Mouse (Mus musculus) stomach, embryonic 15.5 days (tissue): ENCODE results near the gene Rgs6. TPM values are rescaled to one million over a fixed set of nuclear protein-coding genes. Genes with fewer than 3 reads are reported as not detected.
A peak's percentile ranks its signal among the peaks of the same experiment; 100 is the strongest.

Experiments
- ATAC-seq: fragments of 200-750 bp; cut with Nextera tagmentation; 2 replicates; pipeline ENCODE4 v1.8.0; 2017; ENCODE audit warnings: low read depth, moderate number of reproducible peaks, moderate TSS enrichment; ENCODE audit not compliant: insufficient read depth, low FRiP score
- H3K27ac ChIP-seq: fragments of 300-500 bp; sonication (generic); 2 replicates; pipeline ENCODE4 v1.5.1; 2015; ENCODE audit warnings: mild to moderate bottlenecking, inconsistent platforms
- H3K27me3 ChIP-seq: fragments of 300-500 bp; sonication (generic); replicated peaks from 2 replicates; pipeline ENCODE4 v1.6.1; 2015; ENCODE audit warnings: inconsistent platforms
- H3K36me3 ChIP-seq: fragments of 300-500 bp; sonication (generic); 2 replicates; pipeline ENCODE4 v1.6.1; 2015; ENCODE audit warnings: inconsistent platforms
- H3K4me1 ChIP-seq: fragments of 300-500 bp; sonication (generic); 2 replicates; pipeline ENCODE4 v1.6.1; 2015; ENCODE audit warnings: inconsistent platforms
- H3K4me2 ChIP-seq: fragments of 300-500 bp; sonication (generic); 2 replicates; pipeline ENCODE4 v1.6.1; 2015; ENCODE audit warnings: mild to moderate bottlenecking, inconsistent platforms
- H3K4me3 ChIP-seq: fragments of 300-500 bp; sonication (generic); replicated peaks from 2 replicates; pipeline ENCODE4 v1.5.1; 2015; ENCODE audit warnings: inconsistent platforms
- H3K9ac ChIP-seq: fragments of 300-500 bp; sonication (generic); 2 replicates; pipeline ENCODE4 v1.6.1; 2015; ENCODE audit warnings: inconsistent platforms
- H3K9me3 ChIP-seq: fragments of 300-500 bp; sonication (generic); 2 replicates; pipeline ENCODE4 v1.6.1; 2016; ENCODE audit warnings: inconsistent platforms
- WGBS: fragments of 180-500 bp; shearing (Covaris S2); methylation state at CpG from one replicate; pipeline ENCODE4 v1.1.7; 2015; 5-methylcytosine and 5-hydroxymethylcytosine counted together
- polyA plus RNA-seq: library from polyadenylated mRNA; unstranded; fragments of >200 nt; fragmentation: Nextera tagmentation; extraction: Ambion mirVana; gene quantifications from 2 replicates; pipeline ENCODE4 v1.2.1, GENCODE M21; 2015

The Rgs6 gene
- polyA plus RNA-seq, 1 experiment from 2014 or later = 2.0 TPM

- ATAC-seq = no peak; the same call in 1 of the 2 replicates
- H3K9me3 ChIP-seq = no peaks in the 10 kb centered on the region
- WGBS = 42% methylated on average over 7 of the region's 7 CpGs
- 0 out of 2 replicates have a peak, but pooled peaks cover 3% of the 10 kb centered on the region for H3K4me1 ChIP-seq
- H3K4me3 ChIP-seq = no peak overlapping the region
- H3K27me3 ChIP-seq = no peaks in the 10 kb centered on the region
- peak overlapping the region; percentile 26; the same call in 1 of the 2 replicates for H3K27ac ChIP-seq
- no peaks in the 10 kb centered on the region for H3K36me3 ChIP-seq
- H3K9ac ChIP-seq = no peak overlapping the region
- no peak overlapping the region; the same call in 1 of the 2 replicates for H3K4me2 ChIP-seq
Measured at GRCm38 (mm10) chr12:82664598-82664997, 76.5 kb downstream of the Rgs6 start.

DNA sequence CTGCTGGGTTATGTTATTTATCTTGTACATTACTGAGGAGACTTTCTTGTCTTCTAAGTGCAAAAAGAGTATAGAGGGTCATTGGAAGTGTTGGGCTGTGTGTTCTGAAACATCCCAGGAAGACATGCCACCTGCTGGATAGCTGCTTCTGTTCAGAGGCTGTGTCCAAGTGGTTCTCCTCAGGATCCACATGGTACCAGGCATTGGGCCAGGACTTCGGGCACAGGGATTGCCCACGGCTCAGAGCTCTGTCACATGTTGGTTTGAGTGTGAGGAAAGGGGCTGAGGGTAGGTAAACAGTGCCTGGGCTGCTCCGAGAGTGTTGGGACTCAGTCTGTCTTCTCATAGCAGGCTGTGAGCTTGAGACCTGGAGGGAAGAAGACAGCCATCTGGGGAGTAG lies 79.3 kb downstream of the Rgs6 start:
- Histone ChIP-seq H3K27ac (no peak overlapping the region), H3K4me1 (0 out of 2 replicates have a peak, but pooled peaks cover 3% of the 10 kb centered on the region), H3K9ac (no peak overlapping the region), H3K4me2 (no peak overlapping the region), H3K36me3 (no peaks in the 10 kb centered on the region), H3K9me3 (no peaks in the 10 kb centered on the region), H3K27me3 (no peaks in the 10 kb centered on the region), H3K4me3 (no peak overlapping the region)
- ATAC-seq = no peak
- WGBS = 67% methylated on average over 3 of the region's 3 CpGs

DNA sequence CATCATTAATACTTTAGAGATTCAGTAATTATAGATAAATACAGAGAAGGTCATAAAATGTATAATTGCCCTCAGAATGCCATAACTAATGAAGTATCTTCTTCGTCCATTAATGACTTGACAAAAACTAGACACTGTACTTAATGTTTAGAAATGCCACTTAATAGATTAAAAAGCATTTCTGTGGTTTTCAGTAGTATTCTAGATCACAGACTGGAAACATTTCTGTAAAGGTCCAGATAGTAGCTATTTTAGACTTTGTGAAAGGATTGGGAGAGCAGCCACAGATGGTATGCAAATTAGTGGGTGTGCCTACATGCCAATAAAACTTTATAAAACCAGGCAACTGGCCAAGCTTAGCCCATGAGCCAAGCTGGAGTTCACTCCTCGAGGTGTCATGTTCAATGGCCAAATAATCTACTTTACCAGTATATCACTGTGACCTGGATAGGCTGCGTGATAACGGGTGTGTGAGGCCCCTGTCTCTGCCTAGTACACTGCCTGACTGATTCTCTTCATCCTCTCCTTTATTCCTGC lies 82.2 kb downstream of the Rgs6 start:
- Histone ChIP-seq H3K9me3 (no peaks in the 10 kb centered on the region), H3K27me3 (no peaks in the 10 kb centered on the region), H3K4me2 (no peak overlapping the region), H3K4me1 (no peaks in the 10 kb centered on the region), H3K27ac (no peak overlapping the region), H3K4me3 (no peak overlapping the region), H3K9ac (no peak overlapping the region), H3K36me3 (no peaks in the 10 kb centered on the region)
- WGBS = 67% methylated on average over 4 of the region's 4 CpGs
- no peak for ATAC-seq

- no peaks in the 10 kb centered on the region for H3K4me1 ChIP-seq
- no peak overlapping the region for H3K27ac ChIP-seq
- H3K27me3 ChIP-seq = no peaks in the 10 kb centered on the region
- H3K9me3 ChIP-seq = no peaks in the 10 kb centered on the region
- WGBS = 87% methylated on average over 5 of the region's 5 CpGs
- no peak overlapping the region for H3K4me2 ChIP-seq
- no peaks in the 10 kb centered on the region for H3K36me3 ChIP-seq
- no peak overlapping the region for H3K9ac ChIP-seq
- no peak overlapping the region for H3K4me3 ChIP-seq
- no peak for ATAC-seq
Measured at GRCm38 (mm10) chr12:82671591-82671990, 83.5 kb downstream of the Rgs6 start.

GRCm38 (mm10) chr12:82675137-82675536 lies 87.0 kb downstream of the Rgs6 start:
- no peak overlapping the region for H3K4me2 ChIP-seq
- 68% methylated on average over 4 of the region's 4 CpGs for WGBS
- no peak overlapping the region for H3K9ac ChIP-seq
- no peaks in the 10 kb centered on the region for H3K27me3 ChIP-seq
- H3K4me3 ChIP-seq = no peak overlapping the region
- ATAC-seq = no peak
- no peak overlapping the region for H3K27ac ChIP-seq
- no peaks in the 10 kb centered on the region for H3K36me3 ChIP-seq
- no peaks in the 10 kb centered on the region for H3K4me1 ChIP-seq
- no peaks in the 10 kb centered on the region for H3K9me3 ChIP-seq

DNA sequence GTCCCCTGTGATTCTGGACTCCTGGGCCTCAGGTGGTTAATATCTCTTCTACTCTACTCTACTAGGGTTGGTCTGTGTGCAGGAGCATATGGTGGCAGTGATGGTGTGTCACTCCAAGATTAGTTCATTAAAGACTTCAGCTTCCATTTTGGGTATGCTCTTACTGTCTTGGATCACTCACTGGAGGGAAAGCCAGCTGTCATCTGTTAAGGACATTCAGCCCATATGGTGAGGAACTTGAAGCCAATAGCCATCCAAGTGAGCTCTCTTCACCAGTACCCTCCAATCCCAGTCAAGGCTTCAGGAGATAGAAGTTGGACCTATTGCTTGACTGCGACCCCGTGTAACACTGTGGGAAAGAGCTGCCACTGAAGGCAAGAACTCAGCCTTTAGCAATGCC lies 98.9 kb downstream of the Rgs6 start:
- no peak overlapping the region for H3K4me2 ChIP-seq
- no peak overlapping the region for H3K4me3 ChIP-seq
- no peaks in the 10 kb centered on the region for H3K9me3 ChIP-seq
- no peaks in the 10 kb centered on the region for H3K4me1 ChIP-seq
- no peak for ATAC-seq
- 80% methylated on average over 2 of the region's 2 CpGs for WGBS
- no peaks in the 10 kb centered on the region for H3K27me3 ChIP-seq
- H3K9ac ChIP-seq = no peak overlapping the region
- H3K36me3 ChIP-seq = no peaks in the 10 kb centered on the region
- H3K27ac ChIP-seq = no peak overlapping the region

DNA sequence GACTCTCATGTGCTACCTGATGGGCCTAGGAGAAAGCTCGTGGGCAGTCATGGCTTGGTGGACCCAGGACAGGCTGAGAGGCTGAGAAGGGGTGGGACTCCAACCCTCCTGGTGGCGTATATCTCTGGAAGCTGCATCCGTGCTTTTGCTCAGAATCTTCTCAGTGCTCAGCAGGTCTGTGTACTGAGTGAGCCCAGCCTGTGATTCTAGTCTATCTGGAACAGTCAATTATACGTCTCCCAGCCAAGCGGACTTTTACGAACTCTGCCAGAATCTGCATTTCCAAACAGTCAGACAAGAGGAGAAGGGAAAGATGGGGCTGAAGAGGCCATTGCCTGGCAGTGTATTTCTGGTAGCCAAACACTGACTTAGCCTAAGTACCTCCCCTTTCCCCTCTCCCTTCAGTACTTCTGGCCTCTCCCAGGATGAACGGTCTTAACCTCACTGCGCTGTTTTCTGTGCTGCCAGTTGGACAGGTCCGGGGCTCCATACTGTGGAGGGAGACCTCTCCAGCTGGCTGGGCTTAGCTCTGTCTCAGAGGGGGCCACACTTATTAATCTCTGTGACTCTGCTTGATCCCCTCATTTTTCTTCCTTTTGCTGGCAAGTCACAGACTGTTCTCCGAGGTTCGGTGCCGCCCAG lies 110.9 kb downstream of the Rgs6 start:
- no peak overlapping the region for H3K4me2 ChIP-seq
- H3K36me3 ChIP-seq = no peaks in the 10 kb centered on the region
- no peak for ATAC-seq
- H3K27ac ChIP-seq = no peak overlapping the region
- no peaks in the 10 kb centered on the region for H3K9me3 ChIP-seq
- WGBS = 48% methylated on average over 12 of the region's 12 CpGs
- H3K4me1 ChIP-seq = no peaks in the 10 kb centered on the region
- no peaks in the 10 kb centered on the region for H3K27me3 ChIP-seq
- no peak overlapping the region for H3K9ac ChIP-seq
- H3K4me3 ChIP-seq = no peak overlapping the region

GRCm38 (mm10) chr12:82699528-82699905 lies 111.4 kb downstream of the Rgs6 start:
- WGBS = 67% methylated on average over 3 of the region's 3 CpGs
- H3K4me3 ChIP-seq = no peak overlapping the region
- no peak overlapping the region for H3K27ac ChIP-seq
- H3K4me1 ChIP-seq = no peaks in the 10 kb centered on the region
- H3K36me3 ChIP-seq = no peaks in the 10 kb centered on the region
- no peak overlapping the region for H3K9ac ChIP-seq
- no peaks in the 10 kb centered on the region for H3K27me3 ChIP-seq
- ATAC-seq = no peak
- H3K4me2 ChIP-seq = no peak overlapping the region
- no peaks in the 10 kb centered on the region for H3K9me3 ChIP-seq

- Histone ChIP-seq H3K4me2 (no peak overlapping the region), H3K4me3 (no peak overlapping the region), H3K27ac (no peak overlapping the region), H3K9me3 (no peaks in the 10 kb centered on the region), H3K9ac (no peak overlapping the region), H3K27me3 (no peaks in the 10 kb centered on the region), H3K4me1 (no peaks in the 10 kb centered on the region), H3K36me3 (no peaks in the 10 kb centered on the region)
- ATAC-seq = no peak
- 80% methylated on average over 10 of the region's 10 CpGs for WGBS
Measured at GRCm38 (mm10) chr12:82700241-82700640, 112.1 kb downstream of the Rgs6 start.

DNA sequence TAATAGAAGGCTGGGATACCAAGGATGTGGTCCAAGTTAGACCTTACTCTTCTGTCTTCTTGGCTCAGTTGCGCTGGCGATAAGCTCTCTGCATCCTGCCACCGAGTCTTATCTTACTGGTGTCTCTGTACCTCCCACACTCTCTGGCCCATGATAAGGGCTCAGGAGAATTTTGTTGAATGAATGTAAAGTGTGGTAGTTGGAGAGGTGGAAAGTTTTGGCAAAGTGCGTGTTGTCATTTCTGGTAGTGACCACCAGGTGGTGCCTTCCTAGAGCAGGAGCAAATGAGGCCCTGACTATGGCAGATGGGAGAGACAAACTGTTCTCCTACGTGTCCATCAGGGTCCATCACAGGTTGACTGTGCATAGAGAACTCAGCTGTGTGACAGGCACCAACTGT lies 112.7 kb downstream of the Rgs6 start:
- Histone ChIP-seq H3K9ac (no peak overlapping the region), H3K36me3 (no peaks in the 10 kb centered on the region), H3K4me3 (no peak overlapping the region), H3K9me3 (no peaks in the 10 kb centered on the region), H3K4me1 (no peaks in the 10 kb centered on the region), H3K4me2 (no peak overlapping the region), H3K27ac (no peak overlapping the region), H3K27me3 (no peaks in the 10 kb centered on the region)
- ATAC-seq = peak; percentile 56; the same call in 1 of the 2 replicates
- WGBS = 53% methylated on average over 5 of the region's 5 CpGs

DNA sequence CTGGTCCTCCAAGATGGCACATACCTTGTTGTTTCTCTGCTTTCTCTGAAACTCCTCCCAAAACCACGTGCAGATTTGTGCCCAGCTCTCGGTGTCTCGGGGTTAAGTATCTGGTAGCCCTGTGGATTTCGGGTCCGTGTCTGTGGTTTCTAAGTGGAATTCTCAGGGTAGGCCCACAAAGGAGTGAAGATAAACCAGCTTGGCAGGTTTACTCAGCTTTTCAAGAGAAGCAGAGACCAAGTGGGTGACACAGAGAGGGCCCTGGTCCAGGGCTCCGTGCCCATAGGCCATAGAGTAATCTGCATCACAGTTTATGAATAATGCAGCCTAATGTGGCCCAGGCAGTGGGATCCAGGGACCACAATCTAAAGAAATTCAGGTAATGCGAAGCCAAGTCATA lies 113.3 kb downstream of the Rgs6 start:
- Histone ChIP-seq H3K9me3 (no peaks in the 10 kb centered on the region), H3K9ac (no peak overlapping the region), H3K4me2 (no peak overlapping the region), H3K27ac (no peak overlapping the region), H3K27me3 (no peaks in the 10 kb centered on the region), H3K4me3 (no peak overlapping the region), H3K36me3 (no peaks in the 10 kb centered on the region), H3K4me1 (no peaks in the 10 kb centered on the region)
- no peak for ATAC-seq
- 80% methylated on average over 7 of the region's 7 CpGs for WGBS

DNA sequence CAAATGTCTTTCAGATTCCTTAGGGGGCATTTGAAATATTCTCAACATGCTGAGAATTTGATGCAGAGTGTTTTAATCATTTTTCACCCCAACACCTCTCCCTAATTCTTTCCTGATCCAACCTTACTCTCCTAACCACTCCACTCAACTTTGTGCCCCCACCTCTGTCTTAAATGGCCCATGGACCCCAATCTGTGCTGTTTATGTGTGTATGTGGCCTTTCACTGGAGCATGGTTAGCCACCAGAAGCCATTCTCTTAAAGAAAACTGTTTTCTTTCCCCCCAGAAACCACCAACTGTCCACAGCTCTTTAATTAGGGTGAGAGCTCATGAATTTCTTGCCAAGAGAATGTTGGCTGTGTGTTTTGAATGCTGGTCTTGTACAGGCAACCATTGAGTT lies 122.3 kb downstream of the Rgs6 start:
- no peaks in the 10 kb centered on the region for H3K9me3 ChIP-seq
- H3K27me3 ChIP-seq = no peaks in the 10 kb centered on the region
- H3K4me1 ChIP-seq = no peaks in the 10 kb centered on the region
- no peak for ATAC-seq
- no peak overlapping the region for H3K4me3 ChIP-seq
- H3K36me3 ChIP-seq = no peaks in the 10 kb centered on the region
- no peak overlapping the region for H3K4me2 ChIP-seq
- H3K27ac ChIP-seq = no peak overlapping the region
- H3K9ac ChIP-seq = no peak overlapping the region

DNA sequence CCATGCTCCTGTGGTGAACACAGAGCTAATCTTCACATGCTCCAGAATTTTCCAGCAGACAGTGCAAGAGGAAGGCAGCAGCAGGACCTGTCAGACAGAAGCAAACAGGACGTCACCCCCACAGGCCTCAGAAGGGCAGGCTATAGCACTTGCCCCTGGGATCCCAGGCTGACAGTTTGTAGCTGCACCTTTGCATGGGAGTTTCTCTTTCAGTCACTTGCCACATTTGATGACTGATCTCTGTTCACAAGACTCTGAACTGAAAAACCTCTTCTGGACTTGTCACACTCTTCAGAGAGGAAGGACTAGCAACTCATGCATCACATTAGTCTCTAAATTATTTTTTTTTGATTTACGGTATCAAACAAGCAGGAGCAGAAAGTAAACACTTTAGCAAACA lies 126.2 kb downstream of the Rgs6 start:
- H3K9ac ChIP-seq = no peak overlapping the region
- no peaks in the 10 kb centered on the region for H3K4me1 ChIP-seq
- 64% methylated on average over 2 of the region's 2 CpGs for WGBS
- H3K27me3 ChIP-seq = no peaks in the 10 kb centered on the region
- no peak overlapping the region for H3K27ac ChIP-seq
- H3K4me3 ChIP-seq = no peak overlapping the region
- no peaks in the 10 kb centered on the region for H3K9me3 ChIP-seq
- H3K36me3 ChIP-seq = no peaks in the 10 kb centered on the region
- H3K4me2 ChIP-seq = no peak overlapping the region
- no peak for ATAC-seq
